Mouse (Mus musculus): ENCODE data around the gene Cdkn1b.

The Cdkn1b gene

GRCm38 (mm10) chr6:134920190-134921013 is at the start of gene Cdkn1b:
TSS of gene Cdkn1b (plus strand) at chr6:134920401.
- peak; percentile 93 for DNase-seq (ENCODE audit: low spot score)

DNA sequence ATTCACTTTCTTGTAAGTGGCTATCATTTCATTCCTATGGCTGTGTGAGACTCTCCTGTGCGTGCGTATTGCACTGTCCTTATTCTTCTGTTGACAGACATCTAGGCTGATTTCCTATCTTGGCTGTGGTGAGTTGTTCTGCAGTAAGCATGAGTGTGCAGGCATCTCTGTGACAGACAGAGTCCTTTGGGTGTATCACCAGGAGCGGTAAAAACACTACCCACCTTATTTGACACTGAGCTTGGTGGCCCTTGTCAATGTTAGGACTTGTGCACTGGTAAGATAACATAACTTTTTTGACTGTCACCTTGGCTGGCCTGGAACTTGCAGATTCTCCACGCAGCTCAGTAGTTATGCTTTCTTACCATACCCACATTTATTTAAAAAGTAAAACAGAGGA is 49.3 kb upstream of the Cdkn1b start:
- DNase-seq (ENCODE audit: low spot score) = no peak

- DNase-seq (ENCODE audit: low spot score) = no peak
Measured at GRCm38 (mm10) chr6:134872236-134872635, 48.0 kb upstream of the Cdkn1b start.

DNA sequence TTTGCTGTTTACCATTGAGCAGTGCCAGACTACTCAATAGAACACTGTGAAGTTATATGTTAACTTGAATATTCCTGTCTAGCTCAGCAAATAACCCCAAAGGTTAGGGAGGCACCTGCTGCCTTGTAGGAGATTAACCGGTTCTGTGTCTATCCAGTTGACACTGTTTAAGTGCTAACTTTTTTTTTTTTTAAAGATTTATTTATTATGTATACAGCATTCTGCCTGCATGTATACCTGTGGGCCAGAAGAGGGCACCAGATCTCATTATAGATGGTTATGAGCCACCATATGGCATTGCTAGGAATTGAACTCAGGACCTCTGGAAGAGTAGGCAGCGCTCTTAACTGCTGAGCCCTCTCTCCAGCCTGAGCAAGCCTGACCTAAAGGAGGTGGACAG is 47.2 kb upstream of the Cdkn1b start:
- DNase-seq (ENCODE audit: low spot score) = no peak

- peak; percentile 28 for DNase-seq (ENCODE audit: low spot score)
Measured at GRCm38 (mm10) chr6:134876795-134877194, 43.4 kb upstream of the Cdkn1b start.

- no peak for DNase-seq (ENCODE audit: low spot score)
Measured at GRCm38 (mm10) chr6:134877276-134877675, 42.9 kb upstream of the Cdkn1b start.

DNA sequence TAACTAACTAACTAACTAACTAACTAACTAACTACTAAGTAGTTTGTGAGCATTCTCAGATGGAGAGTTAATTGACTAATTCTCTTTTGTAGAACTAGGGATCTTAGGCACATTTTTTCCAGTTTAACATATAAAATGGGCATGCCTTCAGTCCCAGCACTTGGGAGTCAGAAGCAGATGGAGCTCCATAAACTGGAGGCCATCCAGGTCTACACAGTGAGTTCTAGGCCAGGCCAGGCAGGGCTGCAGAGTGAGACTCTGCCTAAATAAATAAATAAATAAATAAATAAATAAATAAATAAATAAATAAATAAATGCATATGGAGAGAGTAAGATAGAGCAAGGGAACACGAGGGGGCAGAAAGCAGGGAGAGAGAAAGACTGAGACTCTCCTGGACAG is 42.3 kb upstream of the Cdkn1b start:
- no peak for DNase-seq (ENCODE audit: low spot score)

- DNase-seq (ENCODE audit: low spot score) = no peak
Measured at GRCm38 (mm10) chr6:134879556-134879955, 40.6 kb upstream of the Cdkn1b start.

GRCm38 (mm10) chr6:134880046-134880445 is 40.2 kb upstream of the Cdkn1b start:
- DNase-seq (ENCODE audit: low spot score) = no peak

- no peak for DNase-seq (ENCODE audit: low spot score)
Measured at GRCm38 (mm10) chr6:134883661-134884060, 36.5 kb upstream of the Cdkn1b start.

DNA sequence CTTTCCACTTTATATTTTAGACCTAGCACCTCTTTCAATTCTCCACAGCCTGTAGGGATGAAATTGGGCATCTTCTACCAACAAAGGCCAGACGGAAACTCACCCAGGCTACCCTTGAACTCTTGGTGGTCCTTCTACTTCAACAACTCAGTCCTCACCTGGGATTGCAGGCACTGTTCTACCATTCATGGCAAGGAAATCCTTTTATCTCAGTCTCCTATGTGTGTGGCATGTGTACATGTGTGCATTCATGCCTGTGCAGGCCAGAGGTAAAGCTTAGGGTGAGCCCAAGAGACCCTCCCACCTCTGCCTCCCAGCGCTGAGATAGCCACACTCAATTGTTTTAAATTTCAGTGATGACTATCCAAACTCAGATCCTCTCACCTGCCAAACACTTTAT is 34.7 kb upstream of the Cdkn1b start:
- DNase-seq (ENCODE audit: low spot score) = no peak

GRCm38 (mm10) chr6:134886475-134886874 is 33.7 kb upstream of the Cdkn1b start:
- no peak for DNase-seq (ENCODE audit: low spot score)

- DNase-seq (ENCODE audit: low spot score) = no peak
Measured at GRCm38 (mm10) chr6:134887008-134887407, 33.2 kb upstream of the Cdkn1b start.

DNA sequence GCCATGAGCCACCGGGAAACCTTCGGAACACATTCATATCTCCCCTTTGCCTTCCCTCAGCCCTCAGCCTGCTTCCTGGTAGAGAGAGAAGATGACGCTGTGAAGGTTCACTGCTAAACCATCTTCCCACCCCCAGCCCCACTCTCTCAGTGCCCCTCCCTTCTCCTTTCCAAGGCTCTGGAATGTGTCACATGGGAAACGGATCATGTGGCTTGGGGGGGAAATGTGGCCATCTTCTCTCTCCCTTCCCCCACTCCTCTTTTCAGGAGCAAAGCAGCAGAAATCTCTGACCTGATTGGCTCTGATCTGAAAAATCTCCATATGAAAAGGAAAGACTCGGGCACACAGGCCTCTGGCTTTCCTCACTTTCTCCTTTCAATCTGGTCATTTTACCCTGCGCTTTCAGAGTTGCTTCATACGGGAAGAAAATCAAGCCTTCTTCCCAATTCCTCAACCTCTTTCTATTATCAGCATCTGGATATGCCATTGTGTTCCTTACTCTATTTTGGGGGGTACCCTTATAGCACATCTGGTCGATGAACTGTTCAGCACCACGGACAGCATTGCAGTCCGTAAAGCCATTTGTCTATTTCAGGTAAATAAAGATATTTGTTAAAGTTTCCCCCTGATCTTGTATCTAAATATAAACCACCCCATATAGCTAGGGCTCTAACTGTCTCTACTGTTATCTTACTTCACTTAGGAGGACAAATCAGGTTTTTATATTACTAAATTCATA is 32.3 kb upstream of the Cdkn1b start:
- DNase-seq (ENCODE audit: low spot score) = no peak

- no peak for DNase-seq (ENCODE audit: low spot score)
Measured at GRCm38 (mm10) chr6:134888563-134889017, 31.6 kb upstream of the Cdkn1b start.

- no peak for DNase-seq (ENCODE audit: low spot score)
Measured at GRCm38 (mm10) chr6:134889763-134890162, 30.4 kb upstream of the Cdkn1b start.

DNA sequence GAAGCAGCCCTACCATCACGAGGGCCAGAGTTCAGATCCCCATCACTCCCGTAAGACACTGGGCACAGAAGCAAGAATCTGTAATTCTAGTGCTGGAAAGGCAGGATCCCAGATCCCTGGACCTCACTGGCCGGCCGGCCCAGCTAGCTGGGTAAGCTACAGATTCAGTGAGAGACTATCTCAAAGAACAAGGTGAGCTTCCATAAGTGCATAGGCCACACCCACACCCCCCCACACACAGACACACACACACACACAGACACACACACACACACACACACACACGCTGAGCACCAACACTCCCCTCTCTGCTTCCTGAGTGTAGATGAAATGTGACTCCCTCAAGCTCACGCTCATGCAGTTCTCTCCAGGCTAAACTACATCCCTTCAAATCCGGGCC is 29.8 kb upstream of the Cdkn1b start:
- no peak for DNase-seq (ENCODE audit: low spot score)

- no peak for DNase-seq (ENCODE audit: low spot score)
Measured at GRCm38 (mm10) chr6:134896570-134897436, 23.4 kb upstream of the Cdkn1b start.

DNA sequence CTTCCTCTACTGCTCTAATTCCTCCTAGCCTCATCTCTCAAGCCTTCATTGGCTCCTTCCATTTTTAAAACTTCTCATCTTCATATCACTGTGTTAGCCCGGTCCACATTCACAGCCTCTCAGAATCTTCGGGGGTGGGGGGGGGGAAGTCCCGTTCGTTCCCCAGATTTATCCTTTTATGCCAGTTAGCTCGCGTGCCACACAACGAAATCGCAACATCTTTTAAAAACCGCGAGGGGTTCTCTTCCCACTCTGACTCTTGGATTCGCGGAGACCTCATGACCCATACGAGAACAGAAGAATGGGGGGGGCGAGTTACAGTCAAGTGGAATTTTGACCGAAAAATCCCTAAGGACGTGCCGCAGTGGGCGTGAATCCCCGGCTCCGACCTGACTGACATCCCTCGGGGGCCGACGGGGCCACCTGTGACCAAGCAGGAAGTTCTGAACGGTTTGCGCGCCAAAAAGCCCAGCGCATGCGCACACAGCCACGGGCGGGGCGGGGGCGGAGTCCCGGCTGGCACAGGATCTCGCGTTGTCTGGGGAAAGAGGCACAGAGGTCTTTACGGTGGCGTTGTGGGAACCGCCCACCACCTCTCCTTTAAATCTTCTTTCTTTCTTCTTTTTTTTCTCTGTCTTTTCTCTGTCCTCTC is 22.6 kb upstream of the Cdkn1b start:
- peak; percentile 96 for DNase-seq (ENCODE audit: low spot score)

DNA sequence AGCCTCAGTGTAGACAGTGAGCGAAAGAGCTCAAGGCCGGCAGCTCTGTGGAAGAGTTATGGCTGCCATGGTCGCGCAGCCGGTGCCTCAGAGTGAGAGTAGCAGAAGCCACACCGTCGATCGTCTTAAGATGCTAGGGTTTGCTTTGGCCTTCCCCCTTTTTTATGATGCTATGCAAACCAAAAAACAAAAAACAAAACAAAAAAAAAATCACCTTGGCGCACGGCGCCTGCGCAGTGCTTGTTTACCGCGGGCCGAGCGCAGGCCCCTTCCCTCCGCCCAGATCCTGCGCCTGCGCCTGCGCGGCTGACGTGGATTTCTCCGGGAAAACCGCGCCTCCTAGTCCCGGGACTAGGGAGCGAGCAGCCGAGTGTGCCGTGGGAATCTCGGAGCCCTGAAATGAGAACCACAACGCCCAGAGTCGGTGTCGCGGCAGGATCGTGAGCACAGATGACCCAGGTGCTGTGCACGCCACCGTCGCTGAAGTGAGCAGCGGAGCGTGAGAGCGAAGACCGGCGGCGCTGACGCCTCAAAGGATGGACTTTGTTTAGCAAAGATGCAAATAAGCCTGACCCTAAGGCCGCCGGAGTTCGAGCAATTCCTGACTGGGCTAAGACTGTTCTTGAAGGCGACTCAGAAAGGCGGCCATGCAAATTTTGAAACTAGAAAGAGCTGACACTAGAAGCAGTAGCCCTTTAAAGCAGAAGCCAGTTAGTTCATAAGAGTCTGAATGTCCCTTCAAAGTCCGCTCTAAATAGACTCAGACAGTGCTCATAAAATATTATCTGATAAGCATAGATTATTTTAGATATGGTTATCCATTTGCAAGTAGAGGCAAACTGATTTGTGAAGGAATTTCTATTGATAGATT is 21.9 kb upstream of the Cdkn1b start, which contains the start of gene Gpr19:
Gene Gpr19, minus strand, starts transcription at position 484 of the 871 bp plus-strand sequence.
- peak; percentile 93 for DNase-seq (ENCODE audit: low spot score)

DNA sequence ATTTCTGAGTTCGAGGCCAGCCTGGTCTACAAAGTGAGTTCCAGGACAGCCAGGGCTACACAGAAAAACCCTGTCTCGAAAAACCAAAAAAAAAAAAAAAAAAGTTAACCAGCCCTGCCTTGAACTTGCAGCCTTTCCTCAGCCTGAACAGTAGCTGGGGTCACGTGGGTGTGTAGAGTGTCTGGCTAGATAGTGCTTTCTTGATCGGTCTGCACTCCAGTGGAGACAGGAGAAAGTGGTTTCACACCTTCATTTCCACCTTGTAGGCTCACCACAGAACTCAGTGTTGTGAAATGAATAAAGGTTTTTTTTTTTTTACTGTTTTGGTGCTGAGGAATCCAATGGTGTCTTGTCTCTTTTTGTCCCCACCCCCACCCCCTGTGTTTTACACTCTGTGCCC is 16.8 kb upstream of the Cdkn1b start:
- no peak for DNase-seq (ENCODE audit: low spot score)

Data from lung, postnatal 25 days (tissue).